Mouse (Mus musculus) brain, embryonic 14.5 days (tissue): ENCODE measurements at regions not wholly inside any gene's neighbourhood (a gene's known extent, or its start where the extent isn't known, plus 50 kb on each side); places are given as distances from the start of the nearest gene placed in this dataset.

Experiments used
- CTCF ChIP-seq: fragments of 200-500 bp; IDR thresholded peaks from 2 replicates; pipeline ENCODE4 v1.5.1; 2012; ENCODE audit warnings: inconsistent platforms, mild to moderate bottlenecking, moderate library complexity, borderline replicate concordance; ENCODE audit not compliant: insufficient read depth, insufficient read length; ENCODE audit errors: extremely low read depth
- POLR2A ChIP-seq: fragments of 200-500 bp; IDR thresholded peaks from 2 replicates; pipeline ENCODE4 v1.6.1; 2012; ENCODE audit warnings: mild to moderate bottlenecking, inconsistent platforms, borderline replicate concordance; ENCODE audit not compliant: poor library complexity, insufficient read depth, insufficient read length, severe bottlenecking; ENCODE audit errors: extremely low read depth

GRCm38 (mm10) chr3:46758500-46758899, 310.5 kb upstream of the Pabpc4l start:
- TF ChIP-seq POLR2A (no peak), CTCF (no peak)
